Comparison of ENCODE assay signal across 12 mouse cellular contexts in genomic region chr15:98722854-98723253, GRCm38 (mm10). TPM values are rescaled to one million over a fixed set of nuclear protein-coding genes. Genes with fewer than 3 reads are reported as not detected.
A peak's percentile ranks its signal among the peaks of the same experiment; 100 is the strongest.
DNase-seq lines count a peak whose midpoint lies in the region; ATAC-seq and TF ChIP-seq lines count a peak whose summit lies in the region.
"Had no signal": no experiment of that assay in that cellular context is flagged by ENCODE, and none has a peak within 500 bp of the region (broad histone marks: within the 10 kb centered on the region; RNA-seq: fewer than 3 reads in every experiment).

No protein-coding gene starts in this region.

- no peak for DNase-seq in heart, adult 8-10 months (ENCODE audit: low spot score)
- DNase-seq in 416B (ENCODE audit: low read depth) (peak; percentile 86), adipocyte (ENCODE audit: low spot score) (no peak)
- DNase-seq in liver, postnatal 0 days: no peak
- DNase-seq in retina, postnatal 1 day: no peak
- DNase-seq in layer of hippocampus, adult 9-10 months (ENCODE audit: low spot score): no peak
- DNase-seq: adrenal gland, adult 8-10 months; cerebellum, postnatal 14 days had no signal

- ATAC-seq in heart, embryonic 11.5 days (replicated peaks; ENCODE audit: insufficient number of reproducible peaks, low FRiP score, low TSS enrichment): no peak
- ATAC-seq in common myeloid progenitor, adult 5-6 weeks (replicated peaks; ENCODE audit: low read depth, poor library complexity, severe bottlenecking): peak; percentile 77
- ATAC-seq in liver, postnatal 0 days: no peak
- ATAC-seq: hindbrain, embryonic 16.5 days had no signal

- peaks cover 10% of the 10 kb centered on the region for H3K27me3 ChIP-seq in heart, embryonic 11.5 days (ENCODE audit: control insufficient read depth, insufficient read depth, low read length)
- H3K27me3 ChIP-seq in liver, postnatal 0 days (ENCODE audit: insufficient read depth, low read length): 0 out of 2 replicates have a peak, but pooled peaks cover 2% of the 10 kb centered on the region

- H3K9ac ChIP-seq in heart, embryonic 11.5 days (ENCODE audit: low read depth, low read length): no peak overlapping the region
- no peak overlapping the region for H3K9ac ChIP-seq in liver, postnatal 0 days (replicated peaks)

- no peak overlapping the region for H3K27ac ChIP-seq in heart, embryonic 11.5 days (ENCODE audit: low read depth, low read length)
- H3K27ac ChIP-seq in liver, postnatal 0 days (ENCODE audit: low read depth): no peak overlapping the region
- H3K27ac ChIP-seq: midbrain, embryonic 10.5 days had no signal

- peaks cover 5% of the 10 kb centered on the region for H3K4me1 ChIP-seq in heart, embryonic 11.5 days (ENCODE audit: control insufficient read depth, insufficient read depth, low read length)
- peaks cover 12% of the 10 kb centered on the region for H3K4me1 ChIP-seq in liver, postnatal 0 days (ENCODE audit: insufficient read depth)

- no peak overlapping the region for H3K4me3 ChIP-seq in heart, embryonic 11.5 days (ENCODE audit: low read depth, low read length)
- no peak overlapping the region for H3K4me3 ChIP-seq in liver, postnatal 0 days (ENCODE audit: low read depth, low read length)

- no peak for TF ChIP-seq EP300 in liver, postnatal 0 days (IDR thresholded peaks at IDR 0.05; ENCODE audit: low read depth)

- peak overlapping the region; percentile 23 for H3K4me2 ChIP-seq in heart, embryonic 11.5 days
- H3K4me2 ChIP-seq in liver, postnatal 0 days (ENCODE audit: low read depth, low read length): peak overlapping the region; percentile 26; the same call in 1 of the 2 replicates

- H3K9me3 ChIP-seq in heart, embryonic 11.5 days (replicated peaks; ENCODE audit: control insufficient read depth, low read length): no peaks in the 10 kb centered on the region
- no peaks in the 10 kb centered on the region for H3K9me3 ChIP-seq in liver, postnatal 0 days (ENCODE audit: low read length)
- H3K9me3 ChIP-seq: midbrain, embryonic 10.5 days had no signal

- H3K36me3 ChIP-seq in heart, embryonic 11.5 days (ENCODE audit: control insufficient read depth, insufficient read depth, low read length): no peaks in the 10 kb centered on the region
- no peaks in the 10 kb centered on the region for H3K36me3 ChIP-seq in liver, postnatal 0 days (replicated peaks; ENCODE audit: insufficient read depth, low read length)
- H3K36me3 ChIP-seq: midbrain, embryonic 10.5 days had no signal

- 41% methylated on average over 14 of the region's 14 CpGs for WGBS in heart, embryonic 11.5 days (ENCODE audit: insufficient replicate concordance)
- WGBS in liver, postnatal 0 days (ENCODE audit: insufficient replicate concordance): 38% methylated on average over 14 of the region's 14 CpGs

- TF ChIP-seq CTCF in liver, postnatal 0 days (IDR thresholded peaks at IDR 0.05; ENCODE audit: low read depth): no peak

RNA-seq across cellular contexts. Expression of gene Fkbp11, which starts 5.1 kb away (rescaled TPM):
- polyA plus RNA-seq in heart, embryonic 11.5 days (2014; fragmentation: Nextera tagmentation; extraction: Ambion mirVana): 20.4 and 21.1 TPM in 2 replicates
- 1 to 10 TPM; 5.6 to 9.4 (median 7.7) TPM for total RNA-seq in heart, adult 8-10 months (2022)
- total RNA-seq in common myeloid progenitor, adult 5-6 weeks (2017): 16.9 and 21.6 TPM in 2 replicates
- 58.5 and 62.4 TPM in 2 replicates for polyA plus RNA-seq in liver, postnatal 0 days (2015; fragmentation: Nextera tagmentation; extraction: Ambion mirVana)

RNA-seq across cellular contexts. Expression of gene Ccdc65, which starts 14.8 kb away (rescaled TPM):
- polyA plus RNA-seq in heart, embryonic 11.5 days (2014; fragmentation: Nextera tagmentation; extraction: Ambion mirVana): 0.23 and 0.37 TPM in 2 replicates
- total RNA-seq in heart, adult 8-10 months (2022): 1 to 10 TPM in 1 of 4 experiments, under 1 TPM in 3; 0.41 to 1.1 (median 0.84) TPM
- total RNA-seq in common myeloid progenitor, adult 5-6 weeks (2017): not detected in 2 replicates
- not detected in 2 replicates for polyA plus RNA-seq in liver, postnatal 0 days (2015; fragmentation: Nextera tagmentation; extraction: Ambion mirVana)

RNA-seq across cellular contexts. Expression of gene Arf3, which starts 40.2 kb away (rescaled TPM):
- polyA plus RNA-seq in heart, embryonic 11.5 days (2014; fragmentation: Nextera tagmentation; extraction: Ambion mirVana): 22.8 and 30.7 TPM in 2 replicates
- 10 to 100 TPM; 18.0 to 20.9 (median 19.1) TPM for total RNA-seq in heart, adult 8-10 months (2022)
- total RNA-seq in common myeloid progenitor, adult 5-6 weeks (2017): 27.0 and 32.8 TPM in 2 replicates
- polyA plus RNA-seq in liver, postnatal 0 days (2015; fragmentation: Nextera tagmentation; extraction: Ambion mirVana): 9.6 and 10.4 TPM in 2 replicates

RNA-seq across cellular contexts. Expression of gene Rnd1, which starts 45.6 kb away (rescaled TPM):
- 1.2 and 1.6 TPM in 2 replicates for polyA plus RNA-seq in heart, embryonic 11.5 days (2014; fragmentation: Nextera tagmentation; extraction: Ambion mirVana)
- total RNA-seq in heart, adult 8-10 months (2022): 1 to 10 TPM in 3 of 4 experiments, under 1 TPM in 1; 1.00 to 2.1 (median 1.2) TPM
- total RNA-seq in common myeloid progenitor, adult 5-6 weeks (2017): 0.23 TPM in 1 of 2 replicates, not detected in the other
- polyA plus RNA-seq in liver, postnatal 0 days (2015; fragmentation: Nextera tagmentation; extraction: Ambion mirVana): 0.94 and 1.2 TPM in 2 replicates

RNA-seq across cellular contexts. Expression of gene Wnt10b, which starts 55.1 kb away (rescaled TPM):
- not detected in 2 replicates for polyA plus RNA-seq in heart, embryonic 11.5 days (2014; fragmentation: Nextera tagmentation; extraction: Ambion mirVana)
- under 1 TPM in 3 of 4 experiments, not detected in 1; 0.16 to 0.44 (median 0.26) TPM for total RNA-seq in heart, adult 8-10 months (2022)
- total RNA-seq in common myeloid progenitor, adult 5-6 weeks (2017): 0.64 TPM in 1 of 2 replicates, not detected in the other
- 0.04 and 0.08 TPM in 2 replicates for polyA plus RNA-seq in liver, postnatal 0 days (2015; fragmentation: Nextera tagmentation; extraction: Ambion mirVana)
